Mouse (Mus musculus) c-Kit-positive CD71-positive TER-119-negative erythroid progenitor cells, embryonic 14.5 days (primary cell): ENCODE data around the gene Ap3m1.
"Not testable (repeated sequence)": the region's sequence is repeated elsewhere in the genome, so short reads cannot be mapped to it uniquely, and the experiment has no call there.

Source experiments
- DNase-seq: peaks from one replicate; pipeline ENCODE4 v3.0.0-alpha.2; 2013; ENCODE audit warnings: low read depth

The Ap3m1 gene

GRCm38 (mm10) chr14:21052112-21052780 lies at the start of gene Ap3m1, which contains the start of gene Adk:
Gene Ap3m1 (minus strand): TSS chr14:21052508.
Gene Adk (plus strand): TSS chr14:21052574.
- peak; percentile 84 for DNase-seq

- DNase-seq, result no peak
These were observed 49.3 kb upstream of the Ap3m1 start for GRCm38 (mm10) chr14:21101562-21101961.

- DNase-seq, result no peak
These were observed 48.6 kb upstream of the Ap3m1 start for GRCm38 (mm10) chr14:21100876-21101275.

GRCm38 (mm10) chr14:21099371-21099770 lies 47.1 kb upstream of the Ap3m1 start:
- DNase-seq, result no peak

- DNase-seq, result no peak
These were observed 44.4 kb upstream of the Ap3m1 start for GRCm38 (mm10) chr14:21096689-21097088.

- no peak for DNase-seq
These were observed 44.0 kb upstream of the Ap3m1 start for GRCm38 (mm10) chr14:21096279-21096678.

- not testable (repeated sequence) for DNase-seq
These were observed 41.9 kb upstream of the Ap3m1 start for GRCm38 (mm10) chr14:21094161-21094560.

GRCm38 (mm10) chr14:21090930-21091486 lies 38.7 kb upstream of the Ap3m1 start:
- DNase-seq, result no peak

- DNase-seq, result no peak
These were observed 38.1 kb upstream of the Ap3m1 start for GRCm38 (mm10) chr14:21090400-21090799.

- no peak for DNase-seq
These were observed 36.4 kb upstream of the Ap3m1 start for GRCm38 (mm10) chr14:21088731-21089130.

GRCm38 (mm10) chr14:21087390-21088060 lies 35.2 kb upstream of the Ap3m1 start:
- no peak for DNase-seq

GRCm38 (mm10) chr14:21086827-21087351 lies 34.6 kb upstream of the Ap3m1 start:
- no peak for DNase-seq

- DNase-seq, result no peak
These were observed 33.8 kb upstream of the Ap3m1 start for GRCm38 (mm10) chr14:21086106-21086505.

GRCm38 (mm10) chr14:21085666-21086065 lies 33.4 kb upstream of the Ap3m1 start:
- DNase-seq, result no peak

- no peak for DNase-seq
These were observed 30.5 kb upstream of the Ap3m1 start for GRCm38 (mm10) chr14:21082823-21083222.

GRCm38 (mm10) chr14:21078511-21078910 lies 26.2 kb upstream of the Ap3m1 start:
- no peak for DNase-seq

- DNase-seq, result peak; percentile 49
These were observed 25.6 kb upstream of the Ap3m1 start for GRCm38 (mm10) chr14:21077939-21078338.

GRCm38 (mm10) chr14:21076501-21077194 lies 24.3 kb upstream of the Ap3m1 start:
- no peak for DNase-seq

- peak; percentile 81 for DNase-seq
These were observed 23.6 kb upstream of the Ap3m1 start for GRCm38 (mm10) chr14:21075751-21076500.

- DNase-seq, result peak; percentile 68
These were observed 22.4 kb upstream of the Ap3m1 start for GRCm38 (mm10) chr14:21074398-21075320.

- DNase-seq, result peak; percentile 72
These were observed 21.7 kb upstream of the Ap3m1 start for GRCm38 (mm10) chr14:21073981-21074380.
